14 mouse cellular contexts compared by ENCODE assay signal in the genomic region with DNA sequence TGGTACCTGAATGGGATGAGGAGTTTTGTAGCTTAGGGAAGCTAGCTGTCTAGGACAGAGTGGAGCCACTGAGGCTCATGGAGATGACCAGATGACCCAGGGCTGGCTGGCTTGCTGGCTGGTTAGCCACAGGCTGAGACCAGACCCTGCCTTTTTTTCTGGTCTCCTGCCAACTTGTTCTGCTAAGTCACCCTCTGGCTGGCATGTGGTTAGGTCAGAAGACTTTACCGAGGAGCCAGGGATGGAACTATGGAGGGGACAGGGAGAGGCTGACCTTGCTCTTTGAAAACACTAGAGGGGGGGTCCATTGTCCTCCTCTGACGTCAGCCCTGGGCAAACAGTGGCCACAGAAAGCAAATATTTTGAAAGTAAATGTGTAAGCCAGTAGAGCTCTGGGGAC. TPM values are rescaled to one million over a fixed set of nuclear protein-coding genes. Genes with fewer than 3 reads are reported as not detected.
DNase-seq lines count a peak whose midpoint lies in the region; ATAC-seq lines count a peak whose summit lies in the region.
"Had no signal": no experiment of that assay in that cellular context is flagged by ENCODE, and none has a peak within 500 bp of the region (broad histone marks: within the 10 kb centered on the region; RNA-seq: fewer than 3 reads in every experiment).

No protein-coding gene starts in this region.

- no peak overlapping the region for H3K4me2 ChIP-seq in heart, embryonic 11.5 days
- H3K4me2 ChIP-seq in liver, embryonic 13.5 days: no peak overlapping the region
- H3K4me2 ChIP-seq: midbrain, embryonic 12.5 days had no signal

- no peak overlapping the region for H3K4me3 ChIP-seq in heart, embryonic 11.5 days (ENCODE audit: low read depth, low read length)
- H3K4me3 ChIP-seq in liver, embryonic 13.5 days (replicated peaks): no peak overlapping the region
- H3K4me3 ChIP-seq: embryonic facial prominence, embryonic 10.5 days; midbrain, embryonic 12.5 days had no signal

- no peak overlapping the region for H3K9ac ChIP-seq in heart, embryonic 11.5 days (ENCODE audit: low read depth, low read length)
- H3K9ac ChIP-seq in liver, embryonic 13.5 days: no peak overlapping the region
- H3K9ac ChIP-seq: midbrain, embryonic 12.5 days had no signal

- H3K36me3 ChIP-seq in heart, embryonic 11.5 days (ENCODE audit: control insufficient read depth, insufficient read depth, low read length): no peaks in the 10 kb centered on the region
- no peaks in the 10 kb centered on the region for H3K36me3 ChIP-seq in liver, embryonic 13.5 days
- H3K36me3 ChIP-seq: embryonic facial prominence, embryonic 10.5 days; midbrain, embryonic 12.5 days had no signal

- no peaks in the 10 kb centered on the region for H3K27me3 ChIP-seq in heart, embryonic 11.5 days (ENCODE audit: control insufficient read depth, insufficient read depth, low read length)
- H3K27me3 ChIP-seq in liver, embryonic 13.5 days: peaks cover 10% of the 10 kb centered on the region; the same call in 1 of the 2 replicates

- ATAC-seq in heart, embryonic 11.5 days (replicated peaks; ENCODE audit: insufficient number of reproducible peaks, low FRiP score, low TSS enrichment): 0 out of 2 replicates have a peak, but pooled peaks have one; percentile 26
- peak; percentile 41; the same call in 1 of the 2 replicates for ATAC-seq in liver, embryonic 13.5 days (ENCODE audit: low read depth)
- ATAC-seq: CD4-positive, CD25-positive, alpha-beta regulatory T cell, adult 4 months; inflammation-experienced regulatory T-cells, adult 6 months; lung, postnatal 0 days had no signal

- no peak for DNase-seq in heart, adult 11 months
- DNase-seq in 3134 (ENCODE audit: extremely low read depth, insufficient read length, low spot score): peak; percentile 49
- DNase-seq in adipocyte (ENCODE audit: low spot score): peak; percentile 12
- no peak for DNase-seq in liver, embryonic 13.5 days
- no peak for DNase-seq in spleen, postnatal 10 days (ENCODE audit: low spot score in 2 of 2)
- no peak for DNase-seq in urinary bladder, postnatal 4 days (ENCODE audit: low spot score in 2 of 2)
- no peak for DNase-seq in left cerebral cortex, adult 8-10 months (ENCODE audit: low spot score in 2 of 2)
- DNase-seq: heart, postnatal 36 days had no signal

- no peaks in the 10 kb centered on the region for H3K4me1 ChIP-seq in heart, embryonic 11.5 days (ENCODE audit: control insufficient read depth, insufficient read depth, low read length)
- H3K4me1 ChIP-seq in liver, embryonic 13.5 days (replicated peaks): 0 out of 2 replicates have a peak, but pooled peaks cover 12% of the 10 kb centered on the region
- H3K4me1 ChIP-seq: embryonic facial prominence, embryonic 10.5 days; midbrain, embryonic 12.5 days had no signal

- H3K27ac ChIP-seq in heart, embryonic 11.5 days (ENCODE audit: low read depth, low read length): no peak overlapping the region
- H3K27ac ChIP-seq in liver, embryonic 13.5 days: no peak overlapping the region
- H3K27ac ChIP-seq: embryonic facial prominence, embryonic 10.5 days; midbrain, embryonic 12.5 days had no signal

- WGBS in heart, embryonic 11.5 days (ENCODE audit: insufficient replicate concordance): 45% methylated on average over 2 of the region's 2 CpGs
- WGBS in liver, embryonic 13.5 days (ENCODE audit: insufficient replicate concordance): 20% methylated on average over 2 of the region's 2 CpGs

- no peaks in the 10 kb centered on the region for H3K9me3 ChIP-seq in heart, embryonic 11.5 days (replicated peaks; ENCODE audit: control insufficient read depth, low read length)
- no peaks in the 10 kb centered on the region for H3K9me3 ChIP-seq in liver, embryonic 13.5 days (replicated peaks)
- H3K9me3 ChIP-seq: embryonic facial prominence, embryonic 10.5 days; midbrain, embryonic 12.5 days had no signal

RNA-seq across cellular contexts. Expression of a gene that starts 28.6 kb away (rescaled TPM):
- 3.5 and 3.7 TPM in 2 replicates for polyA plus RNA-seq in heart, embryonic 11.5 days (2014; fragmentation: Nextera tagmentation; extraction: Ambion mirVana)
- 1.5 TPM in 2 replicates for polyA plus RNA-seq in liver, embryonic 13.5 days (2015; fragmentation: Nextera tagmentation; extraction: Ambion mirVana)
- 1 to 10 TPM; 8.3 to 9.8 (median 8.4) TPM for total RNA-seq in left cerebral cortex, adult 8-10 months (2022)

Comparison
In these comparisons a context has a peak if more than half of its experiments do, and no peak if none do; other contexts are left out.
1. DNase-seq: peak in 3134 (single experiment) and adipocyte (single experiment); none in heart, adult 11 months (single experiment), liver, embryonic 13.5 days (single experiment), spleen, postnatal 10 days (0 of 2), urinary bladder, postnatal 4 days (0 of 2) and left cerebral cortex, adult 8-10 months (0 of 2).